Mouse (Mus musculus) embryo, embryonic 10 days (tissue): ENCODE measurements around the gene Vmn2r92.
"Not testable (repeated sequence)": the region's sequence is repeated elsewhere in the genome, so short reads cannot be mapped to it uniquely, and the experiment has no call there.

Source experiments
- DNase-seq: peaks from one replicate; pipeline ENCODE4 v3.0.0-alpha.2; 2015; ENCODE audit warnings: low spot score

The Vmn2r92 gene

GRCm38 (mm10) chr17:18151587-18151986, at the start of gene Vmn2r92:
Gene Vmn2r92, plus strand, starts transcription at chr17:18151887.
- DNase-seq: not testable (repeated sequence)

- DNase-seq: not testable (repeated sequence)
Measured at GRCm38 (mm10) chr17:18102265-18102664, 49.4 kb upstream of the Vmn2r92 start.

- not testable (repeated sequence) for DNase-seq
Measured at GRCm38 (mm10) chr17:18161194-18161593, 9.5 kb downstream of the Vmn2r92 start.

GRCm38 (mm10) chr17:18189732-18190131, 38.0 kb downstream of the Vmn2r92 start:
- DNase-seq: no peak

GRCm38 (mm10) chr17:18221300-18221699, 69.6 kb downstream of the Vmn2r92 start:
- no peak for DNase-seq

- no peak for DNase-seq
Measured at GRCm38 (mm10) chr17:18231996-18232395, 80.3 kb downstream of the Vmn2r92 start.

GRCm38 (mm10) chr17:18236931-18237330, 85.2 kb downstream of the Vmn2r92 start:
- no peak for DNase-seq
